Mouse (Mus musculus): ENCODE measurements at regions not wholly inside any gene's neighbourhood (a gene's known extent, or its start where the extent isn't known, plus 50 kb on each side); places are given as distances from the start of the nearest gene placed in this dataset.

DNA sequence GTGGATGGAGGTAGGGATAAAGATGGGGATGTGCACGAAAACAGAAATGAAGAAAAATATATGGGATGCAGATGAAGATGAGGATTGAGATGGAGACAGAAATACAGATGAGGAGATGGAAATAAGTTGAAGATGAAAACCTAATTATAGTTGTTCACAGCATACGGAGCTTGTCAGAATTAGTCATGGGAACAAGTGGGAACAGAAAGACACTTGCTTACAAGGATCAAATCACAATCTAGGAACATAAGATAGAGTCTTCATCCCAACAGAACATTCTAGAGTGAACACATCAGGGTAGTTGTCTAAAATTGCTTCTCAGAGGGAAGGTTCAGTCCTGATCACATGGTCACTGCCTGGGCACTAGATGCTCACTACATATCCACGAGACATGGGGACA lies 633.2 kb downstream of the Pdcd6ip start:
- DNase-seq (ENCODE audit: low spot score), result no peak
- H3K4me2 ChIP-seq (ENCODE audit: low read length), result no peak overlapping the region

DNA sequence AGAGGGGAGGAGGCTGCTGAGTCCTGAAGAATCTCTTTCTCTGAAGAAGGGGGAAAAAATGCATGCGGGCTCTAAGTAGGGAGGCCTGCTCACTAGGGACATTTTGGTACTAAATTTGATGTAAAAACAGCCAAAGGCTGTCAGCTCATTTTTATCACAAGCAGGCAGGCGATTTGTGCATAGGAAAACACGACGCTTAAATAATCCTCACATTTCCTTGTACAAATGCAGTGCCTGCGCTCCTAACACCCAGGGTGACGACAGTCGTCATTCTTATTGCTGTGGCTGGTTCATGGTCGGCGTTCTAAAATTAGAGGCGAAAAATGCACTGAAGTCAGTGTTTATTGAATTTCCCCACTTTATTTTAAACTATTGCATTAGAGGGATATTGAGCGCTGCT lies 650.6 kb downstream of the Pdcd6ip start:
- Histone ChIP-seq H3K9me3 (replicated peaks; ENCODE audit: control insufficient read depth, low read length) (no peaks in the 10 kb centered on the region), H3K4me1 (ENCODE audit: control insufficient read depth, insufficient read depth, low read length) (no peaks in the 10 kb centered on the region), H3K9ac (ENCODE audit: low read length) (no peak overlapping the region), H3K27ac (ENCODE audit: low read depth, low read length) (no peak overlapping the region), H3K27me3 (replicated peaks; ENCODE audit: control insufficient read depth, insufficient read depth, low read length) (no peaks in the 10 kb centered on the region), H3K4me3 (ENCODE audit: low read depth, low read length) (no peak overlapping the region), H3K36me3 (ENCODE audit: control insufficient read depth, insufficient read depth, low read length) (no peaks in the 10 kb centered on the region), H3K4me2 (ENCODE audit: low read length) (no peak overlapping the region)
- ATAC-seq, result no peak
- WGBS, result 83% methylated on average over 11 of the region's 11 CpGs
- no peak for DNase-seq (ENCODE audit: low spot score)

More for the DNA sequence above, 633.2 kb downstream of the Pdcd6ip start:
- Histone ChIP-seq H3K36me3 (ENCODE audit: control insufficient read depth, insufficient read depth, low read length) (no peaks in the 10 kb centered on the region), H3K4me1 (ENCODE audit: control insufficient read depth, insufficient read depth, low read length) (no peaks in the 10 kb centered on the region), H3K9me3 (replicated peaks; ENCODE audit: control insufficient read depth, low read length) (no peaks in the 10 kb centered on the region; the same call in 1 of the 2 replicates), H3K4me3 (ENCODE audit: low read depth, low read length) (no peak overlapping the region), H3K27me3 (replicated peaks; ENCODE audit: control insufficient read depth, insufficient read depth, low read length) (no peaks in the 10 kb centered on the region), H3K27ac (ENCODE audit: low read depth, low read length) (no peak overlapping the region), H3K9ac (ENCODE audit: low read length) (no peak overlapping the region)
- 81% methylated on average over 3 of the region's 3 CpGs for WGBS
- ATAC-seq, result no peak

DNA sequence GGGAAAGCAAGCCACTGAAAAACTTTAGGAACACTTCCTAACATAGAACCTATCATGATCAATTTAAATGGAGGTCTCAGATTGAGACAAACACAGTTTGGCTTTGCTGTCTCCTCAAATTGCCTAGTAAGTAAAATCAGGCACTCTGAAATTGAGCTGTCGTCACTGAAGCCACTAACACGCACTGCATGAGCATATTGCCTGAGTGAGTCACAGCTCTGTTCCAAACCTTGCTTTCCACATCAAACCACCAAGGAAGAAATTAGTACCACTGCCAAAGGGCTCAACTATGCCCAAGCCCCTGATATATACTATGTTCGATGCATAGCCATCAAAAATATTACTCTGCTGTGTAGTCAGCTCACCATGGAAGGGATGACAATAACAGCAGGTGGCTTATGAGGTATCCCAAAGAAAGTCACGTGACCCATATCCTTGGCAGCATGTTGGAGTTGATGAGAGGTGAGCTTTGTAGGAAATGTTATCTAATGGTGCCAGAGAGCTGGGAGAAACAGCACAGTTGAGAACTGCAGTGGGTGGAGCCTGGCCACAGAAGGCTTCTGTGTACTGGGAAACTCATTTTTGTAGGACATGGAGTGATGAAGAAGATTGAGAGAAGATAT lies 663.4 kb downstream of the Pdcd6ip start:
- H3K4me1 ChIP-seq (ENCODE audit: control insufficient read depth, insufficient read depth, low read length), result no peaks in the 10 kb centered on the region
- no peaks in the 10 kb centered on the region for H3K9me3 ChIP-seq (replicated peaks; ENCODE audit: control insufficient read depth, low read length)
- H3K27me3 ChIP-seq (replicated peaks; ENCODE audit: control insufficient read depth, insufficient read depth, low read length), result no peaks in the 10 kb centered on the region
- no peak for DNase-seq (ENCODE audit: low spot score)
- 83% methylated on average over 4 of the region's 4 CpGs for WGBS
- no peak overlapping the region for H3K9ac ChIP-seq (ENCODE audit: low read length)
- H3K27ac ChIP-seq (ENCODE audit: low read depth, low read length), result no peak overlapping the region
- ATAC-seq, result no peak
- no peak overlapping the region for H3K4me3 ChIP-seq (ENCODE audit: low read depth, low read length)
- H3K4me2 ChIP-seq (ENCODE audit: low read length), result no peak overlapping the region
- no peaks in the 10 kb centered on the region for H3K36me3 ChIP-seq (ENCODE audit: control insufficient read depth, insufficient read depth, low read length)

DNA sequence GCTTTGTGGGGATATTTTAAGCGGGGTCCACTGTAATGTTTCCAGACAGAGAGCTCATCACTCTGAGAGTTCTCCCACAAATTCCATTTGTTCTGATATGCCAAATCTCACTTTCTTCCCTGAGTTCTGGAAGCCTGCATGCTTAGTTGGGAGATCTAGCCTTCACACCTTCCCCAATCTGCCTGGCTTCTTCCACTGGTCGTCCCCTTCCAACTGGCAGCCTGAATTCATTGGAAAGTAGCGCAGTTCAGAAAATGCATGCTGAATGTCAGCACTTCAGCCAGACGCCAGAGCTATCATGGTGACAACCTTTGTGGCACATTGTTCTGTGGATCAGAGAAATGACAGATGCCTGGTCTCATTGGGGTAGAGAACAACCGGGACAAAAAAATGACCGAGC lies 667.2 kb downstream of the Pdcd6ip start:
- Histone ChIP-seq H3K27ac (ENCODE audit: low read depth, low read length) (no peak overlapping the region), H3K4me3 (ENCODE audit: low read depth, low read length) (no peak overlapping the region), H3K9me3 (replicated peaks; ENCODE audit: control insufficient read depth, low read length) (no peaks in the 10 kb centered on the region), H3K4me2 (ENCODE audit: low read length) (no peak overlapping the region), H3K4me1 (ENCODE audit: control insufficient read depth, insufficient read depth, low read length) (no peaks in the 10 kb centered on the region), H3K27me3 (replicated peaks; ENCODE audit: control insufficient read depth, insufficient read depth, low read length) (no peaks in the 10 kb centered on the region), H3K9ac (ENCODE audit: low read length) (no peak overlapping the region), H3K36me3 (ENCODE audit: control insufficient read depth, insufficient read depth, low read length) (no peaks in the 10 kb centered on the region)
- DNase-seq (ENCODE audit: low spot score) (no peak), ATAC-seq (no peak)
- 90% methylated on average over 6 of the region's 6 CpGs for WGBS

DNA sequence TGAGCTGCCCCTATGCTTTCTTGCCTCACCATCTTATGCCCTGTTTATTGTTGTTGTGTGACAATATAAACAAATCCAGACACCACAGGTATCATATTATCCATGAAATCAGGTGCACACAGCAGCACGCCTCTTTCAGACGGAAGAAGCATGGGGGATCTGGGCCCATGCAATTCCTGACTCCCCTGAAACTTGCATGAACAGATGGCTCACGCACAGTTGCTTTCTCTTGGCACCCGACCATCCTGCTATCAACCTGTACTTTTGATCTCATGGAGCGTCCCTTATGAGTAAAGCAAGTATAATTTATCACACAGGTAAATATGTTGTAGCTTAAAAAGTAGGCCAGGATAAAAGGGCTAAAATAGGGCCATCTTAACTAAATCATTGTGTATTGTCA lies 674.1 kb downstream of the Pdcd6ip start:
- H3K27ac ChIP-seq (ENCODE audit: low read depth, low read length), result no peak overlapping the region
- ATAC-seq, result no peak
- no peak overlapping the region for H3K4me3 ChIP-seq (ENCODE audit: low read depth, low read length)
- no peak for DNase-seq (ENCODE audit: low spot score)
- no peak overlapping the region for H3K4me2 ChIP-seq (ENCODE audit: low read length)
- H3K4me1 ChIP-seq (ENCODE audit: control insufficient read depth, insufficient read depth, low read length), result no peaks in the 10 kb centered on the region
- no peaks in the 10 kb centered on the region for H3K27me3 ChIP-seq (replicated peaks; ENCODE audit: control insufficient read depth, insufficient read depth, low read length)
- no peaks in the 10 kb centered on the region for H3K9me3 ChIP-seq (replicated peaks; ENCODE audit: control insufficient read depth, low read length)
- no peak overlapping the region for H3K9ac ChIP-seq (ENCODE audit: low read length)
- 75% methylated on average over 5 of the region's 5 CpGs for WGBS
- H3K36me3 ChIP-seq (ENCODE audit: control insufficient read depth, insufficient read depth, low read length), result no peaks in the 10 kb centered on the region

DNA sequence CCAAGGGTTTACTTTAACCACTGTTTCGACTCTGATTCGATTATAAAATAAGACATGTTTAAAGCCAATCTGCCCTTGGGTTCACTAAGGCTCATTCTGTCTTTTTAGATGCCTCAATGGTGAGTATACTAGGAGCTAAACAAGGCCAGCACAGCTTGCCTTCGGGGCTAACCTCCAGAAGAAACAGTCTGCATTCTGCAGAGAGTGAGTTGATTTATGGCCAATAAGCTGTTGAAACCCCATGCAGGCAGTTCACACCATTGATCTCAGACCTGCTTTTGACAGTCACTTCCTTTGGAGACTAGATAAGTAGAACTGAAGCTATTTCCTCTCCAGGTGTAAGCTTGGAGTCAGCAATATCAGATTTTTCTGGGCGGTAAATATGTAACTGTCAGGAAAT lies 679.0 kb downstream of the Pdcd6ip start:
- no peak for ATAC-seq
- Histone ChIP-seq H3K36me3 (ENCODE audit: control insufficient read depth, insufficient read depth, low read length) (no peaks in the 10 kb centered on the region), H3K9me3 (replicated peaks; ENCODE audit: control insufficient read depth, low read length) (no peaks in the 10 kb centered on the region), H3K4me3 (ENCODE audit: low read depth, low read length) (no peak overlapping the region), H3K27me3 (replicated peaks; ENCODE audit: control insufficient read depth, insufficient read depth, low read length) (no peaks in the 10 kb centered on the region), H3K4me2 (ENCODE audit: low read length) (no peak overlapping the region), H3K9ac (ENCODE audit: low read length) (no peak overlapping the region), H3K27ac (ENCODE audit: low read depth, low read length) (no peak overlapping the region), H3K4me1 (ENCODE audit: control insufficient read depth, insufficient read depth, low read length) (no peaks in the 10 kb centered on the region)
- DNase-seq (ENCODE audit: low spot score), result no peak
- WGBS, result 88% methylated on average over 4 of the region's 4 CpGs

DNA sequence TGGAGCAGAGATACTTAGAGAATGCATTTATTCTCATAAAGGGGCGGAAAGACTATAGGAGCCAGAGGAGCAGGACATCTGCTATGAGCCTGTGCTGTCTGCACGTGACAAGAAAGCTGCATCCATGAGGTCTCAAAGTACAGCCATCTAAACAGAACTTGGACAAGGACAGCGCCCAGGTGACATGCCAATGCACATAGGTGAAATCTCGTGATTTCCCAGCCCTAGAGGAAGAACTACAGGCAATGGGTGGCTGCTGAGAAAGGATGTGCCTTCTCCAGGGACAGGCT lies 681.2 kb downstream of the Pdcd6ip start:
- 83% methylated on average over 4 of the region's 4 CpGs for WGBS
- Histone ChIP-seq H3K4me2 (ENCODE audit: low read length) (no peak overlapping the region), H3K4me1 (ENCODE audit: control insufficient read depth, insufficient read depth, low read length) (no peaks in the 10 kb centered on the region), H3K36me3 (ENCODE audit: control insufficient read depth, insufficient read depth, low read length) (no peaks in the 10 kb centered on the region), H3K27ac (ENCODE audit: low read depth, low read length) (no peak overlapping the region), H3K9me3 (replicated peaks; ENCODE audit: control insufficient read depth, low read length) (no peaks in the 10 kb centered on the region), H3K4me3 (ENCODE audit: low read depth, low read length) (no peak overlapping the region), H3K27me3 (replicated peaks; ENCODE audit: control insufficient read depth, insufficient read depth, low read length) (no peaks in the 10 kb centered on the region), H3K9ac (ENCODE audit: low read length) (no peak overlapping the region)
- DNase-seq (ENCODE audit: low spot score) (no peak), ATAC-seq (no peak)

DNA sequence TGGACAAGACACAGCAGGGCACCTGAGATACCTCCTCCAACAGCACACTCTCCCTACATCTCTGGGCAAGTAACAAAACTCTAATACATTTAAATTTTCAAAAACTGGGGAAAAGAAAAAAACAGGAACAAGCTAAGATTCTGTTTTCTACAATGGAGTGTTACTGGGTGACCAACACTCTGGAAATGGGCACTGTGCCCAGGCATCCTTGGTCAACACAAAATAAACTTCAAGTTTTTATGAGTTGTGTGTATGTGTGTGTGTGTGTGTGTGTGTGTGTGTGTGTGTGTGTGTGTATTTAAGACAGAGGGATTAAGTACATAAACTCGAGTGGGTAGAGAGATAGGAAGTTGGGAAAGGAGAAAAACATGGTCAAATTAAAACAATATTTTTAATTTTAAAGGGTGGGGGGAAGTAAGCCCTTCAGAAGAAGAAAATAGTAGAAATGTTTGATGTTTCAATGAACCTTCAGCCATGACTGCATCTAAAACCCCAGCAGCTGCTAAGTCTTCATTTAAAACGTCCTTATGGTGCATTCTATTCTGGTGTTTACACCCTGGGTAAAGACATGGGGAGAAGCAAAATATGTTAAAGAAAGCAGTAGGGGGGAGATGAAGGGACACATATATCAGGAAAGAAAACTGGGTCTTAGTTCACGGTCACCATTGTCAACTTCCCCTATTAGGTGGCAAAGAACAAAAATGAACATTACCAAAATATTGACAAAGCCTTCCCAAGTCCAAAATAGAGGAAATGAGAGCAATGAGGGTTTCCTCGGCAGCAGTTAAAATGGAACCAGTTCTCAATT lies 681.8 kb downstream of the Pdcd6ip start:
- H3K9ac ChIP-seq (ENCODE audit: low read length), result no peak overlapping the region
- no peaks in the 10 kb centered on the region for H3K27me3 ChIP-seq (replicated peaks; ENCODE audit: control insufficient read depth, insufficient read depth, low read length)
- no peak for ATAC-seq
- H3K27ac ChIP-seq (ENCODE audit: low read depth, low read length), result no peak overlapping the region
- no peaks in the 10 kb centered on the region for H3K4me1 ChIP-seq (ENCODE audit: control insufficient read depth, insufficient read depth, low read length)
- H3K4me3 ChIP-seq (ENCODE audit: low read depth, low read length), result no peak overlapping the region
- 70% methylated on average over 4 of the region's 4 CpGs for WGBS
- no peak overlapping the region for H3K4me2 ChIP-seq (ENCODE audit: low read length)
- H3K9me3 ChIP-seq (replicated peaks; ENCODE audit: control insufficient read depth, low read length), result no peaks in the 10 kb centered on the region
- no peak for DNase-seq (ENCODE audit: low spot score)
- no peaks in the 10 kb centered on the region for H3K36me3 ChIP-seq (ENCODE audit: control insufficient read depth, insufficient read depth, low read length)

DNA sequence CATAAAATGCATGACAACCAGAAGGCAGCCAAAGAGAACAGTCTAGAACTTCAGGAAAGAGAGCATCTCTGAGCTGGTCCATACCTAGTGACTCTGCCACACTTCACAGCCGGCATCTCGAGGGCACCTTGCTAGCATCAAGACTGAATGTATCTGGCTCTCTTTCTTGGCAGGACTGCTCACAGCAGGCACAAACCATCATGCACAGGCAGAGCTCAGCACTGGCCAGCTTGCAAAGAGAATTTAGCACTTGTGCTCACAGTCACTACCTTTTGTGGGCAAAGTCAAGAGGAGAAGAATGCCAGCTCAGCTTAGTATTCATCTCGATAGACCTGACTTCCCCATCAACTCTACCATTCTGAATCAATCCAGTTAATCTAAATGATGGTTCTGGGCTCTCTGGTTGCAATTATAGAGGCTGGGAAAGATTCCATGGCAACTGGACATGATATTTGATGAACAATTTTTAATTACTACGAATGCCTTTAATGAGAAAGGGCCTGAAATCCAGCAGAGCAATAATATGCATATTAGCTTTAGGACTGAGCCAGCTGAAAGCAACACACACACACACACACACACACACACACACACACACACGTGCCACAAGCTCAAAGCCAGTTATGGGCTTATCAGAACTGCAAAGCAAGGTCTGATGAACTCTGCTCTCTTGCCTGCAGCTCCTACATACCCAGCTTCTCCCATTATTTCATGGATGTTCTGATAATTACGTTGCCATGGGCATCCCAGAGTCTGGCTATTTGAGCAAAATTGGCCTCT lies 686.0 kb downstream of the Pdcd6ip start:
- no peak overlapping the region for H3K27ac ChIP-seq (ENCODE audit: low read depth, low read length)
- no peak for DNase-seq (ENCODE audit: low spot score)
- no peaks in the 10 kb centered on the region for H3K27me3 ChIP-seq (replicated peaks; ENCODE audit: control insufficient read depth, insufficient read depth, low read length)
- no peak overlapping the region for H3K4me2 ChIP-seq (ENCODE audit: low read length)
- H3K4me1 ChIP-seq (ENCODE audit: control insufficient read depth, insufficient read depth, low read length), result no peaks in the 10 kb centered on the region
- ATAC-seq, result no peak
- H3K4me3 ChIP-seq (ENCODE audit: low read depth, low read length), result no peak overlapping the region
- no peaks in the 10 kb centered on the region for H3K9me3 ChIP-seq (replicated peaks; ENCODE audit: control insufficient read depth, low read length)
- WGBS, result 83% methylated on average over 6 of the region's 6 CpGs
- no peak overlapping the region for H3K9ac ChIP-seq (ENCODE audit: low read length)
- H3K36me3 ChIP-seq (ENCODE audit: control insufficient read depth, insufficient read depth, low read length), result no peaks in the 10 kb centered on the region
